Mouse (Mus musculus): Measurements from ENCODE around the gene Hoxc10.

Hoxc10 gene

GRCm38 (mm10) chr15:102967511-102968397, 1.2 kb downstream of the Hoxc10 start:
- no peak for DNase-seq (ENCODE audit: low read depth, low spot score)

GRCm38 (mm10) chr15:102969296-102969695, 2.7 kb downstream of the Hoxc10 start:
- DNase-seq (ENCODE audit: low read depth, low spot score) = no peak

GRCm38 (mm10) chr15:102970740-102971139, 4.1 kb downstream of the Hoxc10 start:
- DNase-seq (ENCODE audit: low read depth, low spot score) = no peak

GRCm38 (mm10) chr15:102972254-102972653, 5.7 kb downstream of the Hoxc10 start:
- DNase-seq (ENCODE audit: low read depth, low spot score) = no peak

- no peak for DNase-seq (ENCODE audit: low read depth, low spot score)
These were observed 6.2 kb downstream of the Hoxc10 start for GRCm38 (mm10) chr15:102972753-102973152.

- no peak for DNase-seq (ENCODE audit: low read depth, low spot score)
These were observed 8.4 kb downstream of the Hoxc10 start for GRCm38 (mm10) chr15:102975034-102975433.

- DNase-seq (ENCODE audit: low read depth, low spot score) = no peak
These were observed 9.1 kb downstream of the Hoxc10 start for GRCm38 (mm10) chr15:102975688-102976111.

GRCm38 (mm10) chr15:102976171-102976570, 9.6 kb downstream of the Hoxc10 start, which contains the start of gene Hoxc9:
Gene Hoxc9 (plus strand): TSS chr15:102976439.
- DNase-seq (ENCODE audit: low read depth, low spot score) = no peak

- DNase-seq (ENCODE audit: low read depth, low spot score) = peak; percentile 37
These were observed 10.2 kb downstream of the Hoxc10 start for GRCm38 (mm10) chr15:102976631-102977422.

GRCm38 (mm10) chr15:102977423-102977974, 10.9 kb downstream of the Hoxc10 start:
- no peak for DNase-seq (ENCODE audit: low read depth, low spot score)

GRCm38 (mm10) chr15:102978615-102979515, 12.3 kb downstream of the Hoxc10 start:
- no peak for DNase-seq (ENCODE audit: low read depth, low spot score)

- no peak for DNase-seq (ENCODE audit: low read depth, low spot score)
These were observed 13.3 kb downstream of the Hoxc10 start for GRCm38 (mm10) chr15:102979936-102980335.

- DNase-seq (ENCODE audit: low read depth, low spot score) = no peak
These were observed 13.8 kb downstream of the Hoxc10 start for GRCm38 (mm10) chr15:102980352-102980751.

GRCm38 (mm10) chr15:102980912-102981311, 14.3 kb downstream of the Hoxc10 start:
- no peak for DNase-seq (ENCODE audit: low read depth, low spot score)

GRCm38 (mm10) chr15:102981379-102982288, 15.0 kb downstream of the Hoxc10 start:
- peak; percentile 40 for DNase-seq (ENCODE audit: low read depth, low spot score)

- DNase-seq (ENCODE audit: low read depth, low spot score) = no peak
These were observed 17.1 kb downstream of the Hoxc10 start for GRCm38 (mm10) chr15:102983716-102984115.

- DNase-seq (ENCODE audit: low read depth, low spot score) = no peak
These were observed 17.9 kb downstream of the Hoxc10 start for GRCm38 (mm10) chr15:102984521-102984920.

- no peak for DNase-seq (ENCODE audit: low read depth, low spot score)
These were observed 18.3 kb downstream of the Hoxc10 start for GRCm38 (mm10) chr15:102984925-102985324.

- peak; percentile 67 for DNase-seq (ENCODE audit: low read depth, low spot score)
These were observed 20.7 kb downstream of the Hoxc10 start for GRCm38 (mm10) chr15:102987124-102987833.
